Mouse (Mus musculus): ENCODE data around the gene Cdh23. TPM values are rescaled to one million over a fixed set of nuclear protein-coding genes. Genes with fewer than 3 reads are reported as not detected.

The Cdh23 gene
- polyA plus RNA-seq, 1 experiment from 2014 or later, result 0.19 TPM

- 48% methylated on average over 7 of the region's 7 CpGs for WGBS (ENCODE audit: insufficient replicate concordance)
- H3K36me3 ChIP-seq, result no peaks in the 10 kb centered on the region
- H3K9me3 ChIP-seq (replicated peaks), result no peaks in the 10 kb centered on the region
- H3K4me1 ChIP-seq, result no peaks in the 10 kb centered on the region; the same call in 1 of the 2 replicates
- H3K9ac ChIP-seq, result no peak overlapping the region
- H3K27ac ChIP-seq, result no peak overlapping the region
- H3K4me3 ChIP-seq, result no peak overlapping the region
- ATAC-seq, result no peak
- H3K4me2 ChIP-seq, result no peak overlapping the region
- H3K27me3 ChIP-seq (replicated peaks), result peaks cover 18% of the 10 kb centered on the region
Measured at GRCm38 (mm10) chr10:60263351-60263750, 432.9 kb downstream of the Cdh23 start.

- H3K27ac ChIP-seq, result no peak overlapping the region
- no peak overlapping the region for H3K4me2 ChIP-seq
- H3K9ac ChIP-seq, result no peak overlapping the region
- no peaks in the 10 kb centered on the region for H3K9me3 ChIP-seq (replicated peaks)
- WGBS (ENCODE audit: insufficient replicate concordance), result 43% methylated on average over 3 of the region's 3 CpGs
- H3K27me3 ChIP-seq (replicated peaks), result peaks cover 18% of the 10 kb centered on the region
- no peak for ATAC-seq
- no peaks in the 10 kb centered on the region for H3K36me3 ChIP-seq
- no peak overlapping the region for H3K4me3 ChIP-seq
- peaks cover 3% of the 10 kb centered on the region for H3K4me1 ChIP-seq
Measured at GRCm38 (mm10) chr10:60262386-60262785, 433.9 kb downstream of the Cdh23 start.

- Histone ChIP-seq H3K9me3 (replicated peaks) (no peaks in the 10 kb centered on the region), H3K4me3 (no peak overlapping the region), H3K4me1 (peaks cover 12% of the 10 kb centered on the region), H3K9ac (no peak overlapping the region), H3K27me3 (replicated peaks) (peaks cover 18% of the 10 kb centered on the region), H3K4me2 (no peak overlapping the region), H3K27ac (no peak overlapping the region), H3K36me3 (no peaks in the 10 kb centered on the region)
- ATAC-seq, result no peak
- 36% methylated on average over 5 of the region's 5 CpGs for WGBS (ENCODE audit: insufficient replicate concordance)
Measured at GRCm38 (mm10) chr10:60261530-60261929, 434.8 kb downstream of the Cdh23 start.

GRCm38 (mm10) chr10:60260557-60261294 is 435.6 kb downstream of the Cdh23 start:
- Histone ChIP-seq H3K27me3 (replicated peaks) (peaks cover 18% of the 10 kb centered on the region), H3K4me3 (no peak overlapping the region), H3K9me3 (replicated peaks) (no peaks in the 10 kb centered on the region), H3K4me2 (no peak overlapping the region), H3K9ac (no peak overlapping the region), H3K27ac (no peak overlapping the region), H3K36me3 (no peaks in the 10 kb centered on the region), H3K4me1 (peaks cover 20% of the 10 kb centered on the region)
- 62% methylated on average over 5 of the region's 5 CpGs for WGBS (ENCODE audit: insufficient replicate concordance)
- ATAC-seq, result no peak

GRCm38 (mm10) chr10:60257261-60257825 is 438.9 kb downstream of the Cdh23 start:
- 51% methylated on average over 16 of the region's 16 CpGs for whole genome bisulfite sequencing (ENCODE audit: insufficient replicate concordance)

GRCm38 (mm10) chr10:60256088-60256487 is 440.2 kb downstream of the Cdh23 start:
- H3K27ac ChIP-seq, result no peak overlapping the region
- no peak overlapping the region for H3K9ac ChIP-seq
- peak; percentile 57 for ATAC-seq
- H3K27me3 ChIP-seq (replicated peaks), result peaks cover 5% of the 10 kb centered on the region; the same call in 1 of the 2 replicates
- peaks cover 25% of the 10 kb centered on the region for H3K4me1 ChIP-seq
- H3K9me3 ChIP-seq (replicated peaks), result no peaks in the 10 kb centered on the region
- no peaks in the 10 kb centered on the region for H3K36me3 ChIP-seq
- H3K4me3 ChIP-seq, result no peak overlapping the region
- peak overlapping the region; percentile 6; the same call in 1 of the 2 replicates for H3K4me2 ChIP-seq
- 43% methylated on average over 6 of the region's 6 CpGs for WGBS (ENCODE audit: insufficient replicate concordance)

More at GRCm38 (mm10) chr10:60257261-60257825, 438.9 kb downstream of the Cdh23 start:
- H3K27ac ChIP-seq, result no peak overlapping the region
- no peaks in the 10 kb centered on the region for H3K36me3 ChIP-seq
- H3K4me1 ChIP-seq, result peaks cover 25% of the 10 kb centered on the region
- H3K4me2 ChIP-seq, result peak overlapping the region; percentile 12; the same call in 1 of the 2 replicates
- H3K9ac ChIP-seq, result no peak overlapping the region
- H3K27me3 ChIP-seq (replicated peaks), result peaks cover 6% of the 10 kb centered on the region; the same call in 1 of the 2 replicates
- H3K9me3 ChIP-seq (replicated peaks), result no peaks in the 10 kb centered on the region
- H3K4me3 ChIP-seq, result peak overlapping the region; percentile 3; the same call in 1 of the 2 replicates
- peak; percentile 65; the same call in 1 of the 2 replicates for ATAC-seq

Other genes with a start within 250 kb of the Cdh23 start
- 3.6 and 4.2 TPM in 2 replicates for gene Slc29a3, start 56.3 kb upstream of the Cdh23 start, polyA plus RNA-seq (2016; fragmentation: Nextera tagmentation; extraction: Ambion mirVana)
- gene Unc5b, start 135.1 kb upstream of the Cdh23 start, polyA plus RNA-seq (2016; fragmentation: Nextera tagmentation; extraction: Ambion mirVana), result 1.3 and 1.4 TPM in 2 replicates

Measured in liver, embryonic 12.5 days (tissue).